Mouse (Mus musculus) CD8-positive naive resting alpha-beta T cell, adult 2 months (primary cell): ENCODE measurements around the gene Dut.
"Not testable (repeated sequence)": the region's sequence is repeated elsewhere in the genome, so short reads cannot be mapped to it uniquely, and the experiment has no call there.

Source experiments
- DNase-seq, 2 experiments: peaks; one replicate each; pipeline ENCODE4 v3.0.0; 2022; ENCODE audit warnings: low read depth in 2 of 2, low spot score in 2 of 2

Gene Dut

GRCm38 (mm10) chr2:125254630-125255029 lies 7.6 kb downstream of the Dut start:
- no peak for DNase-seq

DNA sequence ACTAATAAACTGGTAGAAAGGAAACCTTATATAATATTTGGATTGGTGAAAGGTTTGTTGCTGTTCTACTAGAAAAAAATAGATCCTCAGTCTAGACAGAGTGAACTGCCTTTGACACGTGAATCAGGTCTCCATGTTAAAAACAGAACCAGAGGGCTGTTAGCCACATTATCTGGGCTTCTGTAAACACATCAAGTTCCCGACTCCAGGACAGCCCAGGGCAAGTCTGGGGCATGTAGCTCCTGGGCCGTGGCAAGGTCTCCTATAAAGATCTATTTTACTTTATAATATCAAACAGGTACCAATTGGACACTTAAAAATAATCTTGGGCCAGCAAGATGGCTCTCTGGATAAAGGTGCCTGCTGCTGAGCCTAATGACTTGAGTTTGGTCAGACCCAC lies 8.9 kb downstream of the Dut start:
- DNase-seq, result no peak

DNA sequence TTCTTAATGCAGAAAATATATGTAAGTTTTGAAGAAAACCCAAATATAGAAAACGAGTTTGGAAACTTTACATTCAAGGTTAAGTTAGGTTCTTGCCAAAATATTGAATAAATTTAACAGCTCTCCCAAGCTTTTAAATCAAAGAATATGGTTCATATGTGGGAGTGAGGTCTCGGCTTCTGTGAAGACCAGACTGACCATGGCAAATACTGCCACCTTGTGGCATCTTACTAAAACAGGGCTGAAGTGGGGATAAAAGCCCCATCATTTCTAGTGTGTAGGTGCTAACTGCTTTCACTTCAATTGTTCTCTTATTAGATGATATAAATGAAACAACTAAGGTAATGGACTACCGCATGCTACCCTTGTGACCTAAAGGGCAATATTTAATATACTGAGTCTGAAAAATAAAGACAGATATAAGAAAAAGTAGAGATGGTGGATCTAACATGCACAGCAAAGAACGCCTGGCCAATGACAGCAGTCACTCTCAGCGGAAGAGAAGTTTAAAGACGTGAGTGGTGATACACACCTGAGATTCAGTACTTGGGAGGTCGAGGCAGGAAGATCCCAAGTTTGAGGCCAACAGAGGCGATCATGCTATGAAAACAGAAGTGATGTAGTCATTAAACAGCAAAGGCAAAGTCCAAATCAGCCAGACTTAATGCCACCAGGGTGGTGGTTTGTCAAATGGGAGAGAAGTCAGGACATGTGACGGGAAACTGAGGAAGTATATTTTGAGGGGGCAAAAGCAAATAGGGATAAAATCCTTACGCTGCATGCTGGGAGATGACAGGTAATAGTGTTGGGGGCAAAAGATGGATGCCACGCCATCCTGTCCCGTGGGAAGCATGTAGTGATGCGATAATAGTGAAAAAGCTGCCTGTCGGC lies 12.5 kb downstream of the Dut start:
- no peak for DNase-seq

DNA sequence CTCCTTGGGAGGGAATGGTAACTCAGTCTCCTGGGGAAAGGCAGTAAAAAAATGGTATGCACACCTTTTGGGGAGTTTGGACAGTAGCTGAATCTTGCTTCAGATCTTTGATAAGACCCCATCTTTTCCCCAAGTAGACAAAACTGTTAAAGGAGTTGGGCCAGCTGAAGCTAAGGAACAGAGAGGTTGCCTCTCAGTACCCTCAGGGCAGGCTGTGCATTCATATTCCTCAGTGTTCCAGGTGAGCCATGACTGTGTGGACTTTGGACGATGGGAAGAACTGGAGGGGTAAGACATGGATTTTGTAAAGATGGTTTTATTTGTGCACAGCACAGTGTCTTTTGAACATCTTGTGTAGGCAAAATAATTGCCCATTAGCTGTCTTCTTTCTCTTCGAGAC lies 13.3 kb downstream of the Dut start:
- no peak for DNase-seq

DNA sequence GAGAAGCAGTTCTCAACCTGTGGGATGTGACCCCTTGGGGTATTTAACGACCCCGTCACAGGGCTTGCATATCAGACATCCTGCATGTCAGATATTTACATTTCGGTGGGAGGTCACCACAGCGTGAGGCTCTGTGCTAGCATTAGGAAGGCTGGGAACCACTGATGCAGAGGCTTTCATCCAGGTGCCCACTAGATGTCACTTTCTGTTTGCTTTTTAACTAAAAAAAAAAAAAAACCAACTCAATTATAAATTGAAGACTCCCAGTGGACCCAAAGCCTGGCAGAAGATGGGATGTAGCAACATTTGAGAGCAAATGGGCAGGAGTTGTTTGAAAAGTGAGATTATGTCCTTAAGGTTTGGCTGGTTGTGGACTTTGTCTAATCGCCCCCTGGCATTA lies 16.1 kb downstream of the Dut start:
- no peak for DNase-seq

DNA sequence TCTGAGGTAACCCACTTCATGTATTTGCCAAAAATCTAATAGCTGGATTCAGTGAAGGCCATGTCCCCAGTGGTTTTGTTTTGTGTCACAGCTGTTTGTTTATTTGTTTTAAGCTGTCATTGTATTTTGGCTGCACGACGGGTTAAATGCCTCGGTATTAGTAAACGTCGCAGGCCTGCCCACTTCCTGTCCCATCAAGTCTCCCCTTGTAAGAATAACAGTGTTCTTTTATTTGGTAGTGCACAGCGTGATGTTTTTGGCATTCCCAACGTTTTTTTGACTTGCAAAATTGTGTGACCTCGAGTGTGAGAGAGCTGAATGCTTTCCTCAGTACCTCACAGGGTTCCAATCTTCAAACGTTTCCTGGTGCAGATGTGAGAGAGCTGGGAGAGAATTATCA lies 16.8 kb downstream of the Dut start:
- DNase-seq, result no peak

- DNase-seq, result no peak
Observed at GRCm38 (mm10) chr2:125268876-125269275, 21.9 kb downstream of the Dut start.

GRCm38 (mm10) chr2:125275617-125276016 lies 28.6 kb downstream of the Dut start:
- DNase-seq, result no peak

DNA sequence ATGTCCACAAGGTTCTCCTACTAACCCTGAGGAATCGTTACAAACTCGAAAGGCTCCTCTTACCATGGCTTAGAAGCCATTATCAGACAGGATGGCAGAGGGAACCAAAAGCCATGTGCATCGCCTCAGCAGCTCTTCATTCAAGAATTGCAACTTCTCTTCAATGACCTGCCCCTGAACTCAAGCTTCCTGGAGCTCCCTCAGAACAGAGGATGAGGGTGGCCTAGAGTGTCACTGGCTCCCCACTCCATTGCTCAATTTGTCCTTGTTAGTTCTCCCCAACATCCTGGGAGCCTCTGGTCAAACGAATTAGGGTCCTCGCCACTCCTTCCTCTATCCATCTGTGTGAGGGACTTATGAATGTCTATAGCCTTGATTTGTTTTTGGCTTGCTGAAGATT lies 29.7 kb downstream of the Dut start:
- no peak for DNase-seq

- DNase-seq, result no peak
Observed at GRCm38 (mm10) chr2:125278474-125278873, 31.5 kb downstream of the Dut start.

GRCm38 (mm10) chr2:125279995-125280394 lies 33.0 kb downstream of the Dut start:
- not testable (repeated sequence) for DNase-seq

- DNase-seq, result no peak
Observed at GRCm38 (mm10) chr2:125282334-125283206, 35.6 kb downstream of the Dut start.

DNA sequence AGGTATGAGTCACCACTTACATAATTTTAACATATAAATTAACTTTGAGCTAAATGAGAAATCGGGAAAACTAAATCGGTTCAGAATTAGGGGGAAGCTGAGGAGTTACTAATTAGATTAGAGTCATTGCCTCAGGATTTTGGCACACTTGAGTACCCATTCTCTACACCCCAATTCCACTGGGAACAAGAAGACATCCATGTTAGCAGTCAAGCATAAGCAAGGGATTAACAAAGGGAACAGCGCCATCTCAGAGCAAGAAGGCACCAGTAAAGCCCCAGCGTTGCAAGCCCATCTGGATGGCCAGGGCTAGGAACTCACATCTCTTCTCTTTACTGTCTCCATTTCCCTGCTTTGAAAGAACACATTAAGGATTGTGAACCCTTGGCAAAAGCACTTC lies 38.8 kb downstream of the Dut start:
- no peak for DNase-seq

DNA sequence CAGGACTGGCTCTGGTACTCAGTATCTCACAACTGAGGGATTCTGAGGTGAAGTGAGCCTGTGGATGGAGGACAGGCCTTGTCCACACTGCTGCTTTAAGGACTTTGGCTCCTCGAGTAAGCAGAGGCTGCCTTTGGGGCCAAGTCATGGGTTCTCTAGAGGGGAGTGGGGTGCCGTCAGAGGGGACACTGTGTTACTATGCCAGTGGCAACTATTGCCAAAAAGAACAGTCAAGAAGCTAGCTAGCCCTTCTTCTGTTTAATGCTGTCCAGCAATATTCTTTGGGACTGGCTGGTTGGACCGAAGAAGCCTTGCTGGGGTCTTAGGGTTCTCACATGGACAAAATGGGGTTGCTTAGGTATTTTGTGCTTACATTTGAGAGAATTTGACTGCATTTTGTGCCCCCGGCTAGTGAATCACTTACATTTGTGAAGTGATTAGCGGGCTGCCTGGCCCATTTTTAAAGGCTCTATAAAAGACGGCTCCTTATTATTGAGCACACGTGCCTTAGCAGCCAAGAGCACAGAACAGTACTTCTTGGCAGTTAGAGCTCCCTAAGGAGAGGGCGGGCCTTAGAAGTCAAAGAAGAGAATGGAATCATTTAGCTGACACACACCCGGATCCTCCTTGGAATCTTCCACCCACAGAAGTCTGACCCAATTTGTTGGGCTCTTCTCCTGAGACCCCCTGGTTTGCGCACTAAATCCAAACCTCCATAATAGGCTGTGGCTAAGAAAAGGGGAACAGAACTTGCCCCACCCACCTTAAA lies 43.4 kb downstream of the Dut start:
- DNase-seq, result no peak

DNA sequence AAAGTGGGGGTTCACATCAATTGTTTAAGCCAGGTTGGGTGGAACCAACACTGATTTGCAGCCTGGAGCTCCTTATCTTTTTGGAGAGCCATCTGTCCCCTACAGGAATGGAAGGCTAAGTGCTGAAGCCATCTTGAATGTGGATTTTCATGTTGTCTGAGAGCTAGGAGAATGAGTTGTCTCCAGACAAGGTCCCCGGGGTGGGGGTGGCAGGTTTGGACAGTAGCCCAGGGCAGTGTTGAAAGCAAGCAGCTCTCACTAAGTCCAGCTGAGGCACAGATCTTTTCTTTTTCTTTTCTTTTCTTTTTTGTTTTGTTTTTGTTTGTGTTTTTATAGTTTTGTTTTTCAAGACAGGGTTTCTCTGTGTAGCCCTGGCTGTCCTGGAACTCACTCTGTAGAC lies 44.1 kb downstream of the Dut start:
- DNase-seq, result no peak

DNA sequence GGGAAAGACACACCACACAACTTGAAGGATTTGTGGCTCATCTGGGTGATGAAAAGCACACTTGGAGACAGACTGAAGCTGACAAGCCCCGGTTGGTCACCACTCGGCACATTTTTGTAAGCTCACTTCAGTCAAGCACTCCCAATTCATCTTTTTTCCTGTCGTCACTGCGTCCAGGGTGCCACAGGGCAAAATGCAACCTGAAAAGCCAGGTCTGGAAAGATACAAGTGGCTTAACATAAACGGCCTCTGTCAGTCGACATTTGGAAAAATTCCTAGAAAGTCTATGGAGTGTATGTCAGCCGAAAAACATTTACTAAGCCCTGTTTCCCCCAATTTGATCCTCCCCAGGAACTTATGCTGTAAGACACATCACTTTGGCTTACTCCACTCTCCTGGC lies 45.6 kb downstream of the Dut start:
- no peak for DNase-seq

DNA sequence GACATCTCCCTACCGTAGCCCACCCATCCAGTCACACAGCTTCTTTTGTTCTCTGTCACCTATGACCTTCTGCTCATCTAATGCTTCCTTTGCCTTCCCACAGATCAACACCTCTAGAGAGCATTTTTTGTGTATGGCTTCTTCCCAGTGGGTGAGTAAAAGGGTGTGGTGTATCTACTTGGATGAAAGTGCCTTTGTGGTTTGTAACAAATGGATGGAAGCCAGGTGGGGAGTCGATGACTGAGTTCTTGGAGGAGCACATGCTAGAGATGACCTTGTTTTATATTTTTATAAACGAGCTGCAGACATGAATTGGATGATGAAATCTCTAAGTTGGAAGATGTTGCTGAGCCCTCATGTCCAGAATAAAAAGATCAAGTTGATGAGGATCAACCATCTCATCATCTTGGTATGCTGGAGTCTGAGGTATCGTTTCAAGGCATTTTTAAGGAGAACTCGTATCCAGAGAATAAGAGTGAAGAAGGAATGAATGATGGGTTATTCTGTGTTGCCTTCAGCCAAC lies 47.0 kb downstream of the Dut start:
- no peak for DNase-seq

- DNase-seq, result no peak
Observed at GRCm38 (mm10) chr2:125295526-125295925, 48.5 kb downstream of the Dut start.

DNA sequence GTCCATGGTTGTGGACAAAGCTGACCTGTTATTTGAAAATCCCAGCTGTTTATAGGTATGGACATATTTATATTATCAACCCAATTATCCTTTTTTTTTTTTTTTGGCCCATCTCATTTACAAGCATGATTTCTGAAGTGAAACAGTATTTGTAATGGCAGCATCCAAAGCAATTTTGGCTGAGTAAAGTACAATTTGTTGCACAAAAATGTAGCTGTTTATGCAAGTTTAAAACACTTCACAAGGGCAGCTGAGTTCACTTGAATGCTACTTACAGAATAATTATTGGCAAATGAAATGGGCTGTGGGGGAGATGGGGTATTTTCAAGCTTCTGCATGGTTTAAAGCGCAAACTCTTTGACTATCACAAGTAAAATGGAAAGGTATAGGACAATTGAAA lies 51.9 kb downstream of the Dut start:
- no peak for DNase-seq

GRCm38 (mm10) chr2:125301877-125302624 lies 55.1 kb downstream of the Dut start:
- no peak for DNase-seq

DNA sequence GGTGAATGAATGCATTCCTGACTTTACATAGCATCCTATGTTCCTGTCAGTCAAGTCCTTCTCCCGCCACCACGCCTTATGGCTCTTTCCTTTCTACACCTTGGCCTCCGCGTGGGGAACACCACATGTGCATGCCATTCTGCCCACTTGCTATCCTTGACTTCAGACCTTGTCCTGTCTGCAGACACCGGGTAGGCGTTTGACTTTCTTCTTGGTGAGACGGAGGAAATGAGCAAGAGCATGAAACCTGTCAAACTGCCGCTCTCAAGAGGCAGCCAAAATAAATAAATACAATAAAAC lies 55.6 kb downstream of the Dut start:
- DNase-seq, result no peak
